Mouse (Mus musculus): Measurements from ENCODE around the gene Mt2.
"Not testable (repeated sequence)": the region's sequence is repeated elsewhere in the genome, so short reads cannot be mapped to it uniquely, and the experiment has no call there.

The Mt2 gene

GRCm38 (mm10) chr8:94172075-94172808 is at the start of gene Mt2:
TSS of gene Mt2 (plus strand) at chr8:94172664.
- DNase-seq (ENCODE audit: extremely low spot score, low read depth, low spot score), result no peak

GRCm38 (mm10) chr8:94122711-94123468 is 49.6 kb upstream of the Mt2 start:
- DNase-seq (ENCODE audit: extremely low spot score, low read depth, low spot score), result no peak

GRCm38 (mm10) chr8:94127711-94128110 is 44.8 kb upstream of the Mt2 start:
- DNase-seq (ENCODE audit: extremely low spot score, low read depth, low spot score), result no peak

- no peak for DNase-seq (ENCODE audit: extremely low spot score, low read depth, low spot score)
These were observed 43.2 kb upstream of the Mt2 start for GRCm38 (mm10) chr8:94129133-94129789.

GRCm38 (mm10) chr8:94130126-94130525 is 42.3 kb upstream of the Mt2 start:
- DNase-seq (ENCODE audit: extremely low spot score, low read depth, low spot score), result no peak

GRCm38 (mm10) chr8:94132096-94132495 is 40.4 kb upstream of the Mt2 start:
- no peak for DNase-seq (ENCODE audit: extremely low spot score, low read depth, low spot score)

- DNase-seq (ENCODE audit: extremely low spot score, low read depth, low spot score), result not testable (repeated sequence)
These were observed 37.9 kb upstream of the Mt2 start for GRCm38 (mm10) chr8:94134601-94135000.

- no peak for DNase-seq (ENCODE audit: extremely low spot score, low read depth, low spot score)
These were observed 36.9 kb upstream of the Mt2 start for GRCm38 (mm10) chr8:94135556-94135955.

- DNase-seq (ENCODE audit: extremely low spot score, low read depth, low spot score), result no peak
These were observed 36.3 kb upstream of the Mt2 start for GRCm38 (mm10) chr8:94136192-94136591.

- no peak for DNase-seq (ENCODE audit: extremely low spot score, low read depth, low spot score)
These were observed 35.5 kb upstream of the Mt2 start, which contains the start of gene Mt4 for GRCm38 (mm10) chr8:94136933-94137332. TSS of gene Mt4 (plus strand) at chr8:94137197.

- DNase-seq (ENCODE audit: extremely low spot score, low read depth, low spot score), result no peak
These were observed 32.1 kb upstream of the Mt2 start for GRCm38 (mm10) chr8:94140266-94140795.

- no peak for DNase-seq (ENCODE audit: extremely low spot score, low read depth, low spot score)
These were observed 24.2 kb upstream of the Mt2 start for GRCm38 (mm10) chr8:94148236-94148635.

- DNase-seq (ENCODE audit: extremely low spot score, low read depth, low spot score), result no peak
These were observed 21.5 kb upstream of the Mt2 start for GRCm38 (mm10) chr8:94150925-94151324.

- DNase-seq (ENCODE audit: extremely low spot score, low read depth, low spot score), result no peak
These were observed 19.8 kb upstream of the Mt2 start, which contains the start of gene Mt3 for GRCm38 (mm10) chr8:94152513-94153300. TSS of gene Mt3 (plus strand) at chr8:94152607.

- DNase-seq (ENCODE audit: extremely low spot score, low read depth, low spot score), result no peak
These were observed 19.0 kb upstream of the Mt2 start for GRCm38 (mm10) chr8:94153451-94153850.

- no peak for DNase-seq (ENCODE audit: extremely low spot score, low read depth, low spot score)
These were observed 17.9 kb upstream of the Mt2 start for GRCm38 (mm10) chr8:94154537-94154936.

- DNase-seq (ENCODE audit: extremely low spot score, low read depth, low spot score), result no peak
These were observed 16.4 kb upstream of the Mt2 start for GRCm38 (mm10) chr8:94156092-94156491.

- not testable (repeated sequence) for DNase-seq (ENCODE audit: extremely low spot score, low read depth, low spot score)
These were observed 6.7 kb upstream of the Mt2 start for GRCm38 (mm10) chr8:94165772-94166171.

- DNase-seq (ENCODE audit: extremely low spot score, low read depth, low spot score), result no peak
These were observed 5.2 kb upstream of the Mt2 start for GRCm38 (mm10) chr8:94167244-94167643.

GRCm38 (mm10) chr8:94169547-94169946 is 2.9 kb upstream of the Mt2 start:
- DNase-seq (ENCODE audit: extremely low spot score, low read depth, low spot score), result no peak

- no peak for DNase-seq (ENCODE audit: extremely low spot score, low read depth, low spot score)
These were observed 1.1 kb upstream of the Mt2 start for GRCm38 (mm10) chr8:94171321-94171755.

All from hindlimb bud, embryonic 11.5 days (tissue).